Mouse (Mus musculus) testis, adult 2 months (tissue): ENCODE data around the gene Rasa3.

Experiments
- CTCF ChIP-seq: fragments of 200-500 bp; IDR thresholded peaks from 2 replicates; pipeline ENCODE4 v1.5.1; 2012; ENCODE audit warnings: low read depth, mild to moderate bottlenecking, inconsistent platforms, low read length, moderate library complexity; ENCODE audit not compliant: control insufficient read depth, insufficient read depth, insufficient replicate concordance
- POLR2A ChIP-seq: fragments of 200-500 bp; IDR thresholded peaks from 2 replicates; pipeline ENCODE4 v1.6.1; 2012; ENCODE audit warnings: low read depth, mild to moderate bottlenecking, inconsistent platforms, low read length, moderate library complexity; ENCODE audit not compliant: control insufficient read depth

- TF ChIP-seq POLR2A (no peak), CTCF (no peak)
Observed at GRCm38 (mm10) chr8:13657479-13657878, 19.9 kb downstream of the Rasa3 start.
